In genomic region chr9:20951441-20951840, GRCm38 (mm10) we compare ENCODE assay signal across 8 mouse cellular contexts. TPM values are rescaled to one million over a fixed set of nuclear protein-coding genes. Genes with fewer than 3 reads are reported as not detected.
DNase-seq lines count a peak whose midpoint lies in the region; ATAC-seq and TF ChIP-seq lines count a peak whose summit lies in the region.

No protein-coding gene starts in this region.

- ATAC-seq in forebrain, embryonic 13.5 days = no peak
- no peak for ATAC-seq in lung, embryonic 14.5 days (ENCODE audit: insufficient read depth)
- peak; percentile 18; the same call in 1 of the 2 replicates for ATAC-seq in stomach, embryonic 16.5 days (ENCODE audit: insufficient read depth, low FRiP score)

- H3K4me2 ChIP-seq in forebrain, embryonic 13.5 days = peak overlapping the region; percentile 91
- peak overlapping the region; percentile 82 for H3K4me2 ChIP-seq in lung, embryonic 14.5 days
- peak overlapping the region; percentile 97 for H3K4me2 ChIP-seq in stomach, embryonic 16.5 days (ENCODE audit: low read depth, low read length)

- no peaks in the 10 kb centered on the region for H3K9me3 ChIP-seq in forebrain, embryonic 13.5 days (replicated peaks)
- H3K9me3 ChIP-seq in lung, embryonic 14.5 days (ENCODE audit: low read depth, low read length) = no peaks in the 10 kb centered on the region
- H3K9me3 ChIP-seq in stomach, embryonic 16.5 days (replicated peaks; ENCODE audit: control insufficient read depth, low read length) = no peaks in the 10 kb centered on the region

- H3K9ac ChIP-seq in forebrain, embryonic 13.5 days = peak overlapping the region; percentile 85
- H3K9ac ChIP-seq in lung, embryonic 14.5 days = peak overlapping the region; percentile 85
- H3K9ac ChIP-seq in stomach, embryonic 16.5 days (ENCODE audit: low read length) = peak overlapping the region; percentile 96

- peaks cover 4% of the 10 kb centered on the region; the same call in 1 of the 2 replicates for H3K36me3 ChIP-seq in forebrain, embryonic 13.5 days (ENCODE audit: poor library complexity, severe bottlenecking)
- peaks cover 22% of the 10 kb centered on the region for H3K36me3 ChIP-seq in lung, embryonic 14.5 days (ENCODE audit: insufficient read depth)
- no peaks in the 10 kb centered on the region for H3K36me3 ChIP-seq in stomach, embryonic 16.5 days (ENCODE audit: control insufficient read depth, insufficient read depth, low read length)

- no peak for TF ChIP-seq POLR2A in bone marrow macrophage, adult 2 months (IDR thresholded peaks at IDR 0.05; ENCODE audit: borderline replicate concordance, low read depth, low read length)

- H3K4me1 ChIP-seq in bone marrow macrophage, adult 2 months (ENCODE audit: control insufficient read depth, insufficient read depth, low read length) = peaks cover 31% of the 10 kb centered on the region
- peaks cover 18% of the 10 kb centered on the region for H3K4me1 ChIP-seq in forebrain, embryonic 13.5 days
- H3K4me1 ChIP-seq in lung, embryonic 14.5 days (ENCODE audit: insufficient read depth) = no peaks in the 10 kb centered on the region; the same call in 1 of the 2 replicates
- H3K4me1 ChIP-seq in stomach, embryonic 16.5 days (ENCODE audit: control insufficient read depth, insufficient read depth, low read length) = peaks cover 9% of the 10 kb centered on the region

- no peak for TF ChIP-seq CTCF in bone marrow macrophage, adult 2 months (IDR thresholded peaks at IDR 0.05; ENCODE audit: low read depth, low read length)
- TF ChIP-seq CTCF in lung, embryonic 14.5 days (IDR thresholded peaks at IDR 0.05; ENCODE audit: low read depth) = no peak

- no peak overlapping the region for H3K27ac ChIP-seq in bone marrow macrophage, adult 2 months (ENCODE audit: insufficient read depth, low read depth, low read length)
- H3K27ac ChIP-seq in forebrain, embryonic 13.5 days = no peak overlapping the region
- peak overlapping the region; percentile 91; the same call in 1 of the 2 replicates for H3K27ac ChIP-seq in lung, embryonic 14.5 days (ENCODE audit: low read depth)
- H3K27ac ChIP-seq in stomach, embryonic 16.5 days (ENCODE audit: low read length) = peak overlapping the region; percentile 88

- DNase-seq in right cerebral cortex, adult 18-20 months = peak; percentile 14
- DNase-seq in right cerebral cortex, postnatal 4 days = no peak
- peak; percentile 20 for DNase-seq in kidney, adult 11 months
- peak; percentile 76 for DNase-seq in lung, embryonic 14.5 days
- no peak for DNase-seq in layer of hippocampus, adult 8-10 months (ENCODE audit: low spot score in 2 of 2)

- 14% methylated on average over 14 of the region's 14 CpGs for WGBS in forebrain, embryonic 13.5 days
- WGBS in lung, embryonic 14.5 days = 5% methylated on average over 14 of the region's 14 CpGs
- WGBS in stomach, embryonic 16.5 days = 4% methylated on average over 14 of the region's 14 CpGs

- H3K27me3 ChIP-seq in forebrain, embryonic 13.5 days = no peaks in the 10 kb centered on the region
- H3K27me3 ChIP-seq in lung, embryonic 14.5 days (ENCODE audit: insufficient read depth, low read length) = no peaks in the 10 kb centered on the region
- no peaks in the 10 kb centered on the region for H3K27me3 ChIP-seq in stomach, embryonic 16.5 days (ENCODE audit: control insufficient read depth, insufficient read depth, low read length)

- H3K4me3 ChIP-seq in bone marrow macrophage, adult 2 months (ENCODE audit: insufficient read depth, low read length) = peak overlapping the region; percentile 78
- H3K4me3 ChIP-seq in forebrain, embryonic 13.5 days = peak overlapping the region; percentile 91
- peak overlapping the region; percentile 88 for H3K4me3 ChIP-seq in lung, embryonic 14.5 days (ENCODE audit: low read depth, low read length)
- H3K4me3 ChIP-seq in stomach, embryonic 16.5 days (replicated peaks; ENCODE audit: low read length) = peak overlapping the region; percentile 89

RNA-seq across cellular contexts. Expression of gene Dnmt1, which starts 8.2 kb away (rescaled TPM):
- 53.0 and 54.5 TPM in 2 replicates for polyA plus RNA-seq in bone marrow macrophage, adult 2 months (2012; ENCODE audit: insufficient read depth, insufficient read length, missing spikeins)
- 92.4 and 103 TPM in 2 replicates for polyA plus RNA-seq in forebrain, embryonic 13.5 days (2015; fragmentation: Nextera tagmentation; extraction: Ambion mirVana)
- polyA plus RNA-seq in lung, embryonic 14.5 days (2014; fragmentation: Nextera tagmentation; extraction: Ambion mirVana) = 77.0 and 82.1 TPM in 2 replicates
- polyA plus RNA-seq in stomach, embryonic 16.5 days (2015; fragmentation: Nextera tagmentation; extraction: Ambion mirVana) = 75.5 and 75.7 TPM in 2 replicates
- 10 to 100 TPM; 32.9 to 38.4 (median 35.2) TPM for total RNA-seq in layer of hippocampus, adult 8-10 months (2022)

RNA-seq across cellular contexts. Expression of gene S1pr2, which starts 25.1 kb away (rescaled TPM):
- polyA plus RNA-seq in bone marrow macrophage, adult 2 months (2012; ENCODE audit: insufficient read depth, insufficient read length, missing spikeins) = 46.5 and 48.2 TPM in 2 replicates
- 6.8 and 10.3 TPM in 2 replicates for polyA plus RNA-seq in forebrain, embryonic 13.5 days (2015; fragmentation: Nextera tagmentation; extraction: Ambion mirVana)
- polyA plus RNA-seq in lung, embryonic 14.5 days (2014; fragmentation: Nextera tagmentation; extraction: Ambion mirVana) = 58.0 and 62.3 TPM in 2 replicates
- 38.2 and 39.9 TPM in 2 replicates for polyA plus RNA-seq in stomach, embryonic 16.5 days (2015; fragmentation: Nextera tagmentation; extraction: Ambion mirVana)
- 1 to 10 TPM; 1.3 to 4.4 (median 3.7) TPM for total RNA-seq in layer of hippocampus, adult 8-10 months (2022)

RNA-seq across cellular contexts. Expression of gene Mrpl4, which starts 51.1 kb away (rescaled TPM):
- 52.7 and 61.3 TPM in 2 replicates for polyA plus RNA-seq in bone marrow macrophage, adult 2 months (2012; ENCODE audit: insufficient read depth, insufficient read length, missing spikeins)
- polyA plus RNA-seq in forebrain, embryonic 13.5 days (2015; fragmentation: Nextera tagmentation; extraction: Ambion mirVana) = 115 and 124 TPM in 2 replicates
- 156 and 166 TPM in 2 replicates for polyA plus RNA-seq in lung, embryonic 14.5 days (2014; fragmentation: Nextera tagmentation; extraction: Ambion mirVana)
- polyA plus RNA-seq in stomach, embryonic 16.5 days (2015; fragmentation: Nextera tagmentation; extraction: Ambion mirVana) = 131 and 141 TPM in 2 replicates
- 10 to 100 TPM; 60.1 to 65.7 (median 61.0) TPM for total RNA-seq in layer of hippocampus, adult 8-10 months (2022)

RNA-seq across cellular contexts. Expression of gene Eif3g, which starts 53.0 kb away (rescaled TPM):
- polyA plus RNA-seq in bone marrow macrophage, adult 2 months (2012; ENCODE audit: insufficient read depth, insufficient read length, missing spikeins) = 65.4 and 71.5 TPM in 2 replicates
- polyA plus RNA-seq in forebrain, embryonic 13.5 days (2015; fragmentation: Nextera tagmentation; extraction: Ambion mirVana) = 327 and 332 TPM in 2 replicates
- polyA plus RNA-seq in lung, embryonic 14.5 days (2014; fragmentation: Nextera tagmentation; extraction: Ambion mirVana) = 295 and 296 TPM in 2 replicates
- polyA plus RNA-seq in stomach, embryonic 16.5 days (2015; fragmentation: Nextera tagmentation; extraction: Ambion mirVana) = 272 and 293 TPM in 2 replicates
- total RNA-seq in layer of hippocampus, adult 8-10 months (2022) = 100 to 1,000 TPM; 118 to 139 (median 131) TPM

Comparison
In these comparisons a context has a peak if more than half of its experiments do, and no peak if none do; other contexts are left out.
1. DNase-seq: peak in right cerebral cortex, adult 18-20 months (single experiment), kidney, adult 11 months (single experiment) and lung, embryonic 14.5 days (single experiment); none in right cerebral cortex, postnatal 4 days (single experiment) and layer of hippocampus, adult 8-10 months (0 of 2).
2. H3K27ac ChIP-seq: peak in lung, embryonic 14.5 days (single experiment) and stomach, embryonic 16.5 days (single experiment); none in bone marrow macrophage, adult 2 months (single experiment) and forebrain, embryonic 13.5 days (single experiment).
3. Peak in every context shown above with its lines, with median percentiles within 50 percentile points of each other: H3K4me3 ChIP-seq, H3K4me2 ChIP-seq and H3K9ac ChIP-seq.